Mouse (Mus musculus): ENCODE measurements around the gene Slc4a5. TPM values are rescaled to one million over a fixed set of nuclear protein-coding genes. Genes with fewer than 3 reads are reported as not detected.

Slc4a5 gene
- polyA plus RNA-seq (2014; fragmentation: Illumina TruSeq; extraction: RNeasy Lipid Tissue Mini Kit (QIAGEN cat#74804); ENCODE audit: low read depth, low replicate concordance) = not detected

DNA sequence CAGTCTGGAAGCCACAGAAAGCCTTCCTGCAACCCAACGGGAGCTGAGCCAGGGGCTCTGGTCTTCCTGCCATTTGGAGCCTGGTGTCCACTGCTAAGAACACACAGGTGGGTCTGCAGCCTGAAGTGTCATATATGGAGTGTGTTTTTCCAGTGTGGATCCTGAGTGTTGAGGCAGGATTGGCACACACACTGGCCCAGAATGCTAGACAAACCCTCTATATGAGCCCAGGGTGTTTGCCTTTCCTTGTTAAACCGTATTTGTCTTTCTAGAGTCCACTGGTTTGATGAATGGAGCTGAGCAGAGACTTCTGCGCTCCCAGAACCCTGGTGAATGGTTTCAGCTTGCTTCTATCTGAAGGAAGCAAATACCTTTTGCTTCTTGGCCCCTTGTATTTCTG is at the start of gene Slc4a5:
Slc4a5 (plus strand) TSS at position 15 of the 400 bp plus-strand sequence.

DNA sequence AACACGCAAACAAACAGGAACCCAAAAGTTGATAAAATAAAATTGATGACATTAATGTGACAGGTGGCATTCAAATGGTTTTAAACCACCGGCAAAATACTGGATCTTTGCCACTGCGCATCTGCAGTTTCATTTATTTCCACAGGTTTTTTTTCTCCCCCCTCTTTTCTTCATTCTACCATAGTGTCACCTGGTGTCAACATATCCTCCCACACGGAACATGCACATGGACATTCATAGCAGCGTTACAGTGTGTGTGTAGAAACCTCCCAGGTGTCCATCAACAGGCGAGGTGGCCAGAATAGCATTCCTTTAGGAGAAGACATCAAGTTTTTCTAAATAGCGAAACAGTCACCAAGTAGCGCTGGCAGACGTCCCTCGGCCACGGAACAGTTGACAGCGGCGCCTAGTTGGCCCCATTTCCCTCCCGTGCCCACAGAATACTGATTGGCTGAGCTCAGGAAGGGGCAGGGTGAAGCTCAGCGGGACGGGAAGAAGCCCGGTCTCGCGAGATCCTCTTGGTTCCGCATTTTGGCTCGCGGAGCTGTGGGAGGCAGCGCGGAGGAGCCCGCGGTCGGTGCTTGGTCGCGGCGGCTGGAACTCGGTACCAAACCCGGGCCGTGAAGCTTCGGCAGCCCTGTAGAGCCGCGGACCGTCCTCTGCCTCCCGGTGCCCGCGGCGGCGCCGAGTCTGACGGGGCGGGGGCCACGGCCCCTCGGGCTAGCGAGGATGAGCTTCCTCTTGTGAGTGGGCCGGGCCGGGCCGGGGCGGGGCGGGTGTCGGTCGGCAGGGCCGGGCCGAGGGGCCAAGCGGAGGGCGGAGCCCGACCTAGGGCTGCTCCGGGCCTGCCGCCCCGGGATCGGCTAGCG is 106.1 kb downstream of the Slc4a5 start, which contains the start of the genes Mthfd2 and Mob1a:
Mthfd2 (minus strand) TSS at position 384 of the 869 bp plus-strand sequence.
Mob1a (plus strand) TSS at position 492 of the 869 bp plus-strand sequence.

DNA sequence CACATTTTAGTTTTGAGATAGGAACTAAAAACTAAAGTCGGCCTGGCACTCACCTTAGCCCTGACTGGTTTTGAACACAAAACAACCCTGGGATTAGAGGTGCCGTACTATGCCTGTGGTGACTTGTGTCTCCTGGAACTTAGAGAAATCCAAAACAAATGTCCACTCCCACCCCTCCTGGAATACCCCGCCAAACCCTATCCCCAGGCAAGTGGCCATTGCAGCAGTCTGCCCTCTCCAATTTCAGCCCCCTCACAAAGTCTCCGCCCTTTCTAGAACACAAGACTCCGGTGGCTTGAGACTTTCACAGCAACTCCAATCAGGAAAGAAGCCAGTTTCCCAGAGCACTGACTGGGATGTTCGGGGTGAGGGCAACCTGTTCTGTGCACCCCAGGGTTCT is 129.2 kb downstream of the Slc4a5 start, which contains the start of gene Bola3:
Bola3 (plus strand) TSS at position 275 of the 400 bp plus-strand sequence.

Other genes starting within 250 kb of the Slc4a5 start
- not detected for gene Dok1, start 186.4 kb upstream of the Slc4a5 start, polyA plus RNA-seq (2014; fragmentation: Illumina TruSeq; extraction: RNeasy Lipid Tissue Mini Kit (QIAGEN cat#74804); ENCODE audit: low read depth, low replicate concordance)
- 1.3 TPM for gene Loxl3, start 185.7 kb upstream of the Slc4a5 start, polyA plus RNA-seq (2014; fragmentation: Illumina TruSeq; extraction: RNeasy Lipid Tissue Mini Kit (QIAGEN cat#74804); ENCODE audit: low read depth, low replicate concordance)
- 9.0 TPM for gene Aup1, start 165.3 kb upstream of the Slc4a5 start, polyA plus RNA-seq (2014; fragmentation: Illumina TruSeq; extraction: RNeasy Lipid Tissue Mini Kit (QIAGEN cat#74804); ENCODE audit: low read depth, low replicate concordance)
- gene Htra2, start 164.6 kb upstream of the Slc4a5 start, polyA plus RNA-seq (2014; fragmentation: Illumina TruSeq; extraction: RNeasy Lipid Tissue Mini Kit (QIAGEN cat#74804); ENCODE audit: low read depth, low replicate concordance) = 3.9 TPM
- 0.17 TPM for gene Dqx1, start 162.0 kb upstream of the Slc4a5 start, polyA plus RNA-seq (2014; fragmentation: Illumina TruSeq; extraction: RNeasy Lipid Tissue Mini Kit (QIAGEN cat#74804); ENCODE audit: low read depth, low replicate concordance)
- gene Tlx2, start 149.5 kb upstream of the Slc4a5 start, polyA plus RNA-seq (2014; fragmentation: Illumina TruSeq; extraction: RNeasy Lipid Tissue Mini Kit (QIAGEN cat#74804); ENCODE audit: low read depth, low replicate concordance) = not detected
- 9.9 TPM for gene Pcgf1, start 142.0 kb upstream of the Slc4a5 start, polyA plus RNA-seq (2014; fragmentation: Illumina TruSeq; extraction: RNeasy Lipid Tissue Mini Kit (QIAGEN cat#74804); ENCODE audit: low read depth, low replicate concordance)
- not detected for gene Lbx2, start 133.5 kb upstream of the Slc4a5 start, polyA plus RNA-seq (2014; fragmentation: Illumina TruSeq; extraction: RNeasy Lipid Tissue Mini Kit (QIAGEN cat#74804); ENCODE audit: low read depth, low replicate concordance)
- not detected for gene Ccdc142, start 118.2 kb upstream of the Slc4a5 start, polyA plus RNA-seq (2014; fragmentation: Illumina TruSeq; extraction: RNeasy Lipid Tissue Mini Kit (QIAGEN cat#74804); ENCODE audit: low read depth, low replicate concordance)
- 1.6 TPM for gene Gm42688, start 118.2 kb upstream of the Slc4a5 start, polyA plus RNA-seq (2014; fragmentation: Illumina TruSeq; extraction: RNeasy Lipid Tissue Mini Kit (QIAGEN cat#74804); ENCODE audit: low read depth, low replicate concordance)
- gene Mrpl53, start 110.8 kb upstream of the Slc4a5 start, polyA plus RNA-seq (2014; fragmentation: Illumina TruSeq; extraction: RNeasy Lipid Tissue Mini Kit (QIAGEN cat#74804); ENCODE audit: low read depth, low replicate concordance) = 40.2 TPM
- 3.9 TPM for gene Mogs, start 104.3 kb upstream of the Slc4a5 start, polyA plus RNA-seq (2014; fragmentation: Illumina TruSeq; extraction: RNeasy Lipid Tissue Mini Kit (QIAGEN cat#74804); ENCODE audit: low read depth, low replicate concordance)
- 5.9 TPM for gene Wbp1, start 98.3 kb upstream of the Slc4a5 start, polyA plus RNA-seq (2014; fragmentation: Illumina TruSeq; extraction: RNeasy Lipid Tissue Mini Kit (QIAGEN cat#74804); ENCODE audit: low read depth, low replicate concordance)
- gene Ino80b, start 94.4 kb upstream of the Slc4a5 start, polyA plus RNA-seq (2014; fragmentation: Illumina TruSeq; extraction: RNeasy Lipid Tissue Mini Kit (QIAGEN cat#74804); ENCODE audit: low read depth, low replicate concordance) = not detected
- gene Rtkn, start 84.4 kb upstream of the Slc4a5 start, polyA plus RNA-seq (2014; fragmentation: Illumina TruSeq; extraction: RNeasy Lipid Tissue Mini Kit (QIAGEN cat#74804); ENCODE audit: low read depth, low replicate concordance) = 0.58 TPM
- 0.41 TPM for gene Wdr54, start 63.4 kb upstream of the Slc4a5 start, polyA plus RNA-seq (2014; fragmentation: Illumina TruSeq; extraction: RNeasy Lipid Tissue Mini Kit (QIAGEN cat#74804); ENCODE audit: low read depth, low replicate concordance)
- not detected for gene 1700003E16Rik, start 63.4 kb upstream of the Slc4a5 start, polyA plus RNA-seq (2014; fragmentation: Illumina TruSeq; extraction: RNeasy Lipid Tissue Mini Kit (QIAGEN cat#74804); ENCODE audit: low read depth, low replicate concordance)
- gene Dctn1, start 53.9 kb upstream of the Slc4a5 start, polyA plus RNA-seq (2014; fragmentation: Illumina TruSeq; extraction: RNeasy Lipid Tissue Mini Kit (QIAGEN cat#74804); ENCODE audit: low read depth, low replicate concordance) = 14.2 TPM
- gene Mthfd2, start 106.1 kb downstream of the Slc4a5 start, polyA plus RNA-seq (2014; fragmentation: Illumina TruSeq; extraction: RNeasy Lipid Tissue Mini Kit (QIAGEN cat#74804); ENCODE audit: low read depth, low replicate concordance) = 8.0 TPM
- 205 TPM for gene Mob1a, start 106.2 kb downstream of the Slc4a5 start, polyA plus RNA-seq (2014; fragmentation: Illumina TruSeq; extraction: RNeasy Lipid Tissue Mini Kit (QIAGEN cat#74804); ENCODE audit: low read depth, low replicate concordance)
- gene Bola3, start 129.3 kb downstream of the Slc4a5 start, polyA plus RNA-seq (2014; fragmentation: Illumina TruSeq; extraction: RNeasy Lipid Tissue Mini Kit (QIAGEN cat#74804); ENCODE audit: low read depth, low replicate concordance) = 147 TPM
- 8.1 TPM for gene Tet3, start 239.3 kb downstream of the Slc4a5 start, polyA plus RNA-seq (2014; fragmentation: Illumina TruSeq; extraction: RNeasy Lipid Tissue Mini Kit (QIAGEN cat#74804); ENCODE audit: low read depth, low replicate concordance)